Mouse (Mus musculus): ENCODE results near the gene Clec2g. TPM values are rescaled to one million over a fixed set of nuclear protein-coding genes. Genes with fewer than 3 reads are reported as not detected.
"Not testable (repeated sequence)": the region's sequence is repeated elsewhere in the genome, so short reads cannot be mapped to it uniquely, and the experiment has no call there.

Clec2g gene
- polyA plus RNA-seq, 1 experiment from 2014 or later: not detected

DNA sequence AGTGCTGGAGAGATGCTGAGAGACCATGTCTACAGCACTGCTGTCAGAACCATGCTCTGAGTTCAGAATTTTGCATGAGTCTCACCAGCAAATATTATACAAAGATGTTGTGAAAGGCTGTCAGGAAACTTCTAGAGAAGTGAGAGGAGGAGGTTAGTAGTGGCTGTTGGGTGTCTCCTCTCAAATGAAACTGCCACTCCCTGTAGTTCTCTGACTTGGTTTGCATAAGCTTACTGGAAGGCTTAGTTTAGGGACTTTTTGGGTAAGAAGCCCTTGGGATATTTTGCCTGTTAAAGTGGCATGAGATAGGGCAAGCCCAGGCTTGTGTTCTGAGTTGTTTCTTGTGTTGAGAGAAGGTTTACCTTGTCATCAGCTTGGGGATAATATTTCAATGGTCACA, 40.7 kb downstream of the Clec2g start:
- not testable (repeated sequence) for H3K4me2 ChIP-seq (replicated peaks); H3K4me3 ChIP-seq (replicated peaks); H3K9ac ChIP-seq (replicated peaks); ATAC-seq; H3K27me3 ChIP-seq; H3K9me3 ChIP-seq; H3K27ac ChIP-seq; H3K4me1 ChIP-seq (replicated peaks); H3K36me3 ChIP-seq

DNA sequence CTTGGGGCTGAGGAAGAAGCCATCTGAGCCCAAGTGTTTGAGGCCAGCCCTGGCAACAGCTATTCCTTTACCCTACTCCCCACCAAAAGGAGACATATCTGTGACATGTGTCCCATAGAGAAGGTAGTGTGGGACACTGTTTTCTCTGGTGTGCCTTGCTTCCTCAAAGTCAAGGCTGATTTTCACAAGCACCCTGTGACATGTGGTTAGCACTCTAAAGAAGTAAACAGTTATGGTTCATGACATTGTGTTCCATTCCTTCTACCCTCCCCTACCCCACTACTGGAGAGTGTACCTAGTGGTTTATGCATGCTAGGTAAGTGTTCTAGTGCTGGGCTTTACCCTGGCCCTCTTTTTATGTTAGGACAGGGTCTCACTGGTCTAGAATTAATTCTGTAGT, 42.0 kb downstream of the Clec2g start:
- Histone ChIP-seq H3K36me3 (no peaks in the 10 kb centered on the region), H3K27ac (no peak overlapping the region), H3K4me1 (replicated peaks) (no peaks in the 10 kb centered on the region), H3K9ac (replicated peaks) (no peak overlapping the region), H3K4me3 (replicated peaks) (no peak overlapping the region), H3K27me3 (no peaks in the 10 kb centered on the region), H3K4me2 (replicated peaks) (no peak overlapping the region), H3K9me3 (no peaks in the 10 kb centered on the region)
- ATAC-seq: no peak

DNA sequence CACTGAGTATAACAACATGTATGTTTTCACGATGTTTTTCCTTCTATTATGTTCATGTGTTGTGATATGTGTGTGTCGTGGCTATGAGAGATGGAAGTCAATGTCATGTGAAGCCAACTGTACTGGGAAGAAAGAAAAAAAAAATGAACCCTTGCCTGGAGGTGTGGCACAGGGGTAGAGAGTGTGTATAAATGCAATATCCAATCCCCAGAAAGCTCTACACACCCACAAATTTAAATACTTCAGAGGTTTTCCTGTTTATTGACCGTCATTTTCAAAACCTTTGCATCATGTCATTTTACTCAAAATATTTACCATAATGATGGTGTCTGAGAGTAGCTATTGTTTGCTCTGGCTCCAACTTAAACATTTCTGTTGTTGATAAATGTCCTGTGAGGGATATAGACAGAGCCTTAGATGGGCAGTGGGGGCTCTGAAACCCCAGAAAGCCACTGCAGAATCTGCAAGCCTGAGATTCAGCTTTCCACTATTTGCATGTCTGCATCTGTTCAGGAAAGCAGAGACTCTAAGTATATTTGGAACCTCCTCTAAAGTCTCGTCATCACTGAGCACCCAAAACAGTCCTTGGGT, 47.9 kb downstream of the Clec2g start:
- H3K27ac ChIP-seq; H3K4me2 ChIP-seq (replicated peaks); H3K4me1 ChIP-seq (replicated peaks); H3K27me3 ChIP-seq; H3K9me3 ChIP-seq; ATAC-seq; H3K4me3 ChIP-seq (replicated peaks); H3K9ac ChIP-seq (replicated peaks); H3K36me3 ChIP-seq: not testable (repeated sequence)
- 89% methylated on average over 4 of the region's 4 CpGs for WGBS

DNA sequence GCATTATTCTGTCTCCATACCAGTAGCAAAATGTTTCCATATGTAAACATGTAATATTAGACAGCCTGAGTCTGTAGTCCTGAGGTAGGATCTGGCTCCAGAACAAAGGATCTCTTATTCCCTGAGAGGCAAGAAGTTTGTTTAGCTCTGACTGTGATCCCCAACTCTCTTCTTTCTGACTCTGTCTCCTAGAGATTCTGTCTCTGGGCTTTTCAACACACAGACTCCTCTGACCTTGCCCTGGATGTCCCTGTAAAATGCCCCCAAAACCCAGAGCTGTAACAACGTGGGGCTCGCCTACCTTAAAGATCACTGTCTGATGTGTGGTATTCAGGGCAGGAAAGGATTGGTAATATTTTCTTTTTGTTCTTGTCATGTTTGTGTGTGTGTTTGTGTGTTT, 58.2 kb downstream of the Clec2g start:
- H3K9ac ChIP-seq (replicated peaks): no peak overlapping the region
- 26% methylated on average over 2 of the region's 2 CpGs for WGBS
- 0 out of 2 replicates have a peak, but pooled peaks have one; percentile 40 for ATAC-seq

DNA sequence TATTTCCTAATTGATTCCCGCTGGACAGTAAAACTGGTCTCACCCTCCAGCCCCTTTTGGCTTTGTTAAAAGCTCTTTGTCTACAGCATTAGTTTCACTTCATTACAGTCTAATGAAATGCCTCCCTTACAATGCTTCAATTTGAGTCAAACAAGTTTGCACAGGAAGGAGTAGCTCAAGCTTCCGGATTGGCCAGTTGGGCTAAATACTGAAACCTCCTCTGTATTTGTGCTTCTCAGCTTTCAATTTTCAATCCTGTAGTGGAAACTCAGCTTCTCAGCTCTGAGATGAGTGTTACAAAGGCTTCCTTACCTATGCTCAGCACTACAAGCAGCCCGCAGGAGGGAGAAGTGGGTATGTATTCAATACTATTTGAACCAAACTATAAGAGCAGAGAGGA, 58.6 kb downstream of the Clec2g start:
- 0 out of 2 replicates have a peak overlapping the region, but pooled peaks have one; percentile 17 for H3K4me2 ChIP-seq (replicated peaks)
- peak; percentile 50; the same call in 1 of the 2 replicates for ATAC-seq
- WGBS: 27% methylated on average over 3 of the region's 3 CpGs

More for the DNA sequence above, 58.2 kb downstream of the Clec2g start:
- H3K4me1 ChIP-seq (replicated peaks): peaks cover 11% of the 10 kb centered on the region
- H3K27ac ChIP-seq: no peak overlapping the region
- H3K27me3 ChIP-seq: no peaks in the 10 kb centered on the region
- H3K4me3 ChIP-seq (replicated peaks): no peak overlapping the region
- no peak overlapping the region for H3K4me2 ChIP-seq (replicated peaks)
- no peaks in the 10 kb centered on the region for H3K9me3 ChIP-seq
- H3K36me3 ChIP-seq: no peaks in the 10 kb centered on the region

DNA sequence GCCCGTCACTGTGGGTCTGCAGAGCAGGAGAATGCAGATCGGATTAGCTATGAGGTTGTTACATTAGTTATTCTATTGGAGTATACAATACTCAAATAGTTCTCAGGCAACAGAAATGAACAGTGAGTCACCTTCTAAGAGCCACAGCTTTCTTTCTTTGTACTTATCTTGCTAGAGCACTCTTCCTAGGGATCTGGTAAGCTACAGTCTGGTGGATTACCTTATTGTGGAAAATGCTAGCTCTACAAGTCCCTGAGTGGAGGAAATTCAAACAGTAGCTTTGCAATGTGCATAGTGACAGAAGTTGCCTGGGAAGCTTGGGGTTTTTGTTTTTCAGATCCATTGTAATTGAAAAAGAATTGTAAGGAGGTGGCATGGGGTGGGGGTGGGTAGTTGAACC, 59.0 kb downstream of the Clec2g start:
- Histone ChIP-seq H3K4me3 (replicated peaks) (no peak overlapping the region), H3K36me3 (no peaks in the 10 kb centered on the region), H3K27me3 (no peaks in the 10 kb centered on the region), H3K4me2 (replicated peaks) (0 out of 2 replicates have a peak overlapping the region, but pooled peaks have one; percentile 17), H3K9me3 (no peaks in the 10 kb centered on the region), H3K4me1 (replicated peaks) (peaks cover 11% of the 10 kb centered on the region), H3K27ac (peak overlapping the region; percentile 30; the same call in 1 of the 2 replicates), H3K9ac (replicated peaks) (no peak overlapping the region)
- 23% methylated on average over 2 of the region's 2 CpGs for WGBS
- ATAC-seq: no peak

More for the DNA sequence above, 58.6 kb downstream of the Clec2g start:
- H3K9me3 ChIP-seq: no peaks in the 10 kb centered on the region
- H3K4me1 ChIP-seq (replicated peaks): peaks cover 11% of the 10 kb centered on the region
- no peak overlapping the region for H3K4me3 ChIP-seq (replicated peaks)
- no peaks in the 10 kb centered on the region for H3K36me3 ChIP-seq
- peak overlapping the region; percentile 30; the same call in 1 of the 2 replicates for H3K27ac ChIP-seq
- no peaks in the 10 kb centered on the region for H3K27me3 ChIP-seq
- H3K9ac ChIP-seq (replicated peaks): 0 out of 2 replicates have a peak overlapping the region, but pooled peaks have one; percentile 28

DNA sequence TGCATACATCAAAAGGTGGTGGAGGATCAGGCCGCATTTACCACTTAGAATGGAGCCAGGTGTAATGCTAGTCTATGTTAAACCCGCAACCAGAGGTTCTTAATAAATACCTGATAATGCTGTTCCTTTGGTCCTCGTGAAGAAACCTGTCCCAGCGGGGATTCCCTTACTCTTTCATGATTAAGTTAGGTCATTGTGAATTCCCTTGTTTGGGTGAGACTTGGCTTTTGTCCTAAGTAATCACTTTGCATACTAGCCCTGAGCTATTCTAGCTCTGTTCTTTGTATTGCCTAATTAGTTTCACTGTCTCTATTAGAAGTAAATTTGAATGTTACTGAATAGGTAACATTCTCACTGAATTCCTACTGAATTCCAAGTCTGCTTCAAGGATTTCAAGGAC, 60.2 kb downstream of the Clec2g start:
- Histone ChIP-seq H3K9me3 (no peaks in the 10 kb centered on the region), H3K27me3 (no peaks in the 10 kb centered on the region), H3K27ac (no peak overlapping the region), H3K4me2 (replicated peaks) (no peak overlapping the region), H3K4me1 (replicated peaks) (peaks cover 11% of the 10 kb centered on the region), H3K4me3 (replicated peaks) (no peak overlapping the region), H3K9ac (replicated peaks) (no peak overlapping the region), H3K36me3 (no peaks in the 10 kb centered on the region)
- 54% methylated on average over 4 of the region's 4 CpGs for WGBS
- no peak for ATAC-seq

DNA sequence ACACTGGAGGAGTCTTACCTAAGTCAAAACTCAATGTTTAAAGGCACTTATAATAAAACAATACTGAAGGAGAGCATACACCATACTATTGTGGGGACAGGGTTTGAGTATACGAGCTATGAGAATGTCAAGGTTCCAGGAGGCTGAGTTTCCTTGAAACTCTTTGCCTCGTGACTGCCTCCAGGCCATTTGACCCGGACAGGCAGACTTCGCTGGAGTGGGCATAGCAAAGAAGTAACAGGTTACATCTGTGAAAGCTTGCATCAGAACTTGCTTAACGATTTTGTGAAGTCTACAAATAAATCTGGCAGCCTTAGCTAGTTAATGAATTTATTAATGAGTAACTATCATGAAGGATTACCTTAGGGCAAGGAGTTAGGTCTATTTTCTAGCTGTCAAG, 60.6 kb downstream of the Clec2g start:
- no peak overlapping the region for H3K4me3 ChIP-seq (replicated peaks)
- H3K36me3 ChIP-seq: no peaks in the 10 kb centered on the region
- no peak overlapping the region for H3K9ac ChIP-seq (replicated peaks)
- no peaks in the 10 kb centered on the region for H3K27me3 ChIP-seq
- 76% methylated on average over 5 of the region's 5 CpGs for WGBS
- no peak overlapping the region for H3K4me2 ChIP-seq (replicated peaks)
- no peaks in the 10 kb centered on the region for H3K9me3 ChIP-seq
- H3K27ac ChIP-seq: no peak overlapping the region
- H3K4me1 ChIP-seq (replicated peaks): peaks cover 11% of the 10 kb centered on the region
- ATAC-seq: no peak

DNA sequence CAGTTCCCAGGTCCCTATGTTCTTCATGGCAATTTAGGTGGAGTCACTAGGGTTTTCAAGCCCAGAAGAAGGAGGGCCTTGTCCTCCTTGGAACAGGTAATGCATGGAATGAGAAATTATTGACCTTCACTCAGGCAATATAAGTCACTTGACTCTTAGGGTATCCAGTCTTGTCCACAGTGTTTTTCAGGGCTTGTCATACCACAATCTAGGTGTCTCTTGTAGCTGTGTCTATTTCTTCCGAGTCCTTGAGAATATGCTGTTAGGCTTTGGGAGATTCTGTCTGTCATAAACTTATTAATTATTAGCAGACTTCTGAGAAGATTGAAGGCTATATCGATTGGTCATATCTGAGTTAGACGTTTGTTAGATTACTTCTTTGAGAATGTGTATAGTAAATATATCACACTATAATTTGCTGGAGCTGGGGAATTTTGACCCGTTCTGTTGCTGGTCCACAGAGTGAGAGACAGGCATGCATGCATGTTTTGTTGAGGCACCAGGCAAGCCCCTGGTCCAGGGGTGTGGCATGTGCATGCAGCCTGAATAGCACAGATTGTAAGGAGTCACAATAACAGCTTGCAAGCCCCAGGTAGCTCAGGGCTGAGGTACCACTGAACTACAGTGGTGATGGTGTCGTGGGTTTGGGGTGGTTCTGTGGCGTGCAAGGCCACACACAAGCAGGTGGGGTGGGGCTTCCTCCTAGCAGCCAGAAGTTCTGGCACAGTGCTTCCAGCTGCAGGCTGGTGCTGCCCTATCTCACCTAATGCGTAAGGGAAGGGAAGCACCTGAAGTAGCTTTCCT, 61.3 kb downstream of the Clec2g start:
- 94% methylated on average over 7 of the region's 7 CpGs for WGBS
- no peak overlapping the region for H3K27ac ChIP-seq
- H3K9ac ChIP-seq (replicated peaks): no peak overlapping the region
- 0 out of 2 replicates have a peak, but pooled peaks have one; percentile 32 for ATAC-seq
- H3K9me3 ChIP-seq: no peaks in the 10 kb centered on the region
- no peak overlapping the region for H3K4me3 ChIP-seq (replicated peaks)
- H3K4me1 ChIP-seq (replicated peaks): peaks cover 11% of the 10 kb centered on the region
- H3K4me2 ChIP-seq (replicated peaks): no peak overlapping the region
- H3K36me3 ChIP-seq: no peaks in the 10 kb centered on the region
- no peaks in the 10 kb centered on the region for H3K27me3 ChIP-seq

DNA sequence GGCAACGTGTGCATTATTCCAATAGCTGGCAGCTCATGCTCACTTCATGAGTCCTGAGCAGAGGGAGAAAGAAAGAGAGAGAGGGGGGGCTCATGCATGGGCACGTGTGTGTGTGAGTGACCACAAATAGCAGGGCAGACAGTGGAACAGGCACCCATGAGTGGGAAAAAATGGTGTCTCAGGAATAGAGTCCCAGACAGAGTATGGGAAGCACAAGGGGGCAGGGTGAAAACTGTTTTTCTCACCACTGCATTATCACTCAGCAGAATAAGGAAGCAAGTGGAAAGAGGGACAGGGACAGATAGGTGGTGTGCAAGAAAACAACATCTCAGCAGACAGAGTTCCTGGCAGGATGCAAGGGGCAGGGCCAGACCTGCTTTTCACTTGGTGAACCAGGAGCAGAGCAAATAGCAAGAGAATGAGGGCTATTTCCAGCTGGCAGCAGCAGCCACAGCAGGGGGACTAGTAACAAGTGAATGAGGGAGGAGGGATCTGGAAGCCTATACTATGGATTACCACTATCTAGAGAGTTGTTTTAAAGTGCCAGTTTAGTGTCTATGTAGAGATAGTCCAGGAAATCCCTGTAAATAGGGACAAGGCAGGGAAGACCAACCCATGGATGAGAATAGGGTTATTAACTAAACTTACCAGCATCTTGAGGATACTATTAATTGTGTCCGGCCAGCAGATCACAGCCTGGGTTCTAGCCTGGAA, 62.0 kb downstream of the Clec2g start:
- Histone ChIP-seq H3K27ac (no peak overlapping the region), H3K4me1 (replicated peaks) (peaks cover 11% of the 10 kb centered on the region), H3K27me3 (no peaks in the 10 kb centered on the region), H3K4me2 (replicated peaks) (no peak overlapping the region), H3K4me3 (replicated peaks) (no peak overlapping the region), H3K9me3 (no peaks in the 10 kb centered on the region), H3K9ac (replicated peaks) (no peak overlapping the region), H3K36me3 (no peaks in the 10 kb centered on the region)
- 83% methylated on average over 3 of the region's 3 CpGs for WGBS
- no peak for ATAC-seq

DNA sequence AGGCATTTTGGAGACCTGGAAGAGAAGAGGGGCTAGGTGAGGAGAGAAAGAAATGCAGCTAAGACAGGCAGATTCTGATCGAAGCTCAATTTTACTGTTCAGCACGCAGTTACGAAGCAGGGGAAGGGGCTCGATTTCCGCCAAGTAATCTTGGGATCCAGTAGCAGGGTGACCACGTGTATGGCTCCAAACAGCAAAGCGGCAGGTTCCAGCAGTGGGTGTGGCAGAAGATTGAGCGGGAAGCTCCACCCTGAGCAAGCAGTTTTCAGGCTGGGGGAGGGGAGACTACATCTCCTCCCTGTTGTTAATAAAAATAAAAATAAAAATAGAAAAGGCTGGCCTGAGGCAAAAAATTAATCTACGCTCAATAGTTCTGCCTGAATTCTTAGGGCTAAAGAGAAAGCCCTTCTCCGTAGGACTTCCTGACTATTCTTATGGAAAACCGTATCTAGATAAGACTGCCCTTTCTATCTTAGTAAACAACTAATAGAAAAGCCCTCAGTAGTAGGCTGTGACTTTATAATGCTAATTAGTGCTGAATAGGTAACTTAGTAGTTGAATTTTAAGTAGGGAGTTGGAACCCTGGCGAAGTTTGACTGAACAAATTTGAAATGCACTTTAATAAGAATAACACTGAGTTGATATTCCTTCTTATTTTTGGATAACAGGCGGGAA, 62.7 kb downstream of the Clec2g start:
- no peak overlapping the region for H3K4me2 ChIP-seq (replicated peaks)
- no peak overlapping the region for H3K9ac ChIP-seq (replicated peaks)
- no peaks in the 10 kb centered on the region for H3K9me3 ChIP-seq
- 66% methylated on average over 13 of the region's 13 CpGs for WGBS
- no peaks in the 10 kb centered on the region for H3K27me3 ChIP-seq
- H3K4me1 ChIP-seq (replicated peaks): peaks cover 11% of the 10 kb centered on the region
- H3K27ac ChIP-seq: no peak overlapping the region
- no peaks in the 10 kb centered on the region for H3K36me3 ChIP-seq
- no peak overlapping the region for H3K4me3 ChIP-seq (replicated peaks)
- ATAC-seq: no peak

DNA sequence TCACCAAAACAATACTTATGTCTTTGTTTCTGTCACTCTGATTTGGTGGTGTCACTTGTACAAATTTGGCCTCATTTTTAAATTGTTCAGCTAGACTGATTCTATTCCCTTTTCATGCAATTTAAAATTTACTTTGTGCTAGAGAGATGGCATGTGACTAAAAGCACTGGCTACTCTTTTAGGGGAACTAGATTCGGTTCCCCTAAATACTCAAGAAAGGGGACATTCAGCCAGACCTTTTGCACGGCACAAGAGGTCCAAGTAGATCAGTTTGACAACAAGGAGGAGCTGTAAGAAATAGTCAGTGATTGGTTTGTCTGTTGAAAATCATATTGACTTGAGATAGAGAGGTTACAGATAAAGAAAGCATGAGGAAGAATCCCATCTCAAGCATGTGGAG, 67.2 kb downstream of the Clec2g start:
- Histone ChIP-seq H3K36me3 (no peaks in the 10 kb centered on the region), H3K27me3 (no peaks in the 10 kb centered on the region), H3K4me1 (replicated peaks) (no peaks in the 10 kb centered on the region), H3K9ac (replicated peaks) (no peak overlapping the region), H3K4me3 (replicated peaks) (no peak overlapping the region), H3K27ac (no peak overlapping the region), H3K4me2 (replicated peaks) (no peak overlapping the region), H3K9me3 (peaks cover 5% of the 10 kb centered on the region; the same call in 1 of the 2 replicates)
- 90% methylated on average over 2 of the region's 2 CpGs for WGBS
- ATAC-seq: no peak

All from midbrain, embryonic 13.5 days (tissue).